Mouse (Mus musculus) CH12.LX (cell line): ENCODE results near the gene Slc26a9. TPM values are rescaled to one million over a fixed set of nuclear protein-coding genes. Genes with fewer than 3 reads are reported as not detected.

ENCODE experiments used
- DNase-seq: peaks from one replicate; pipeline ENCODE4 v3.0.0-alpha.2; 2013; ENCODE audit errors: extremely low read depth
- H3K27ac ChIP-seq: 2 replicates; pipeline ENCODE4 v1.5.1; 2012; ENCODE audit warnings: low read depth, mild to moderate bottlenecking, control low read depth, moderate library complexity; ENCODE audit not compliant: insufficient read depth
- H3K27me3 ChIP-seq: replicated peaks from 2 replicates; pipeline ENCODE3; 2012; ENCODE audit warnings: inconsistent platforms
- H3K36me3 ChIP-seq, 2 experiments: replicated peaks in 1 of 2; 2 replicates each; pipeline versions ENCODE3 to v1.6.1; 2012; ENCODE audit warnings: inconsistent platforms in 1 of 2, low read length in 1 of 2, mild to moderate bottlenecking in 1 of 2, mixed read lengths in 1 of 2, moderate library complexity in 1 of 2; ENCODE audit not compliant: control insufficient read depth in 1 of 2, insufficient read depth in 1 of 2
- H3K4me1 ChIP-seq, 2 experiments: 2 replicates each; pipeline ENCODE4 v1.6.1; 2012; ENCODE audit warnings: inconsistent platforms in 1 of 2, moderate library complexity in 1 of 2; ENCODE audit not compliant: insufficient read depth in 2 of 2, control insufficient read depth in 1 of 2
- H3K4me2 ChIP-seq: 2 replicates; pipeline ENCODE4 v1.6.1; 2012; ENCODE audit warnings: low read depth, mild to moderate bottlenecking, control low read depth; ENCODE audit not compliant: poor library complexity, insufficient read depth, severe bottlenecking
- H3K4me3 ChIP-seq, 3 experiments: fragments of 150-350 bp in 1 of 3; sonication (generic) in 1 of 3; replicated peaks in 1 of 3; 2 replicates each; pipeline versions ENCODE3 to v1.5.1; 2011 to 2012; ENCODE audit warnings: low read depth in 2 of 3, low read length in 2 of 3, mild to moderate bottlenecking in 2 of 3, moderate library complexity in 2 of 3, control low read depth in 1 of 3, improper control_type of control experiment in 1 of 3, inconsistent platforms in 1 of 3, mixed read lengths in 1 of 3; ENCODE audit not compliant: poor library complexity in 1 of 3
- H3K79me2 ChIP-seq: replicated peaks from 2 replicates; pipeline ENCODE4 v1.6.1; 2012; ENCODE audit warnings: mild to moderate bottlenecking, moderate library complexity; ENCODE audit not compliant: control insufficient read depth, poor library complexity, insufficient read depth, severe bottlenecking; ENCODE audit errors: extremely low read depth
- H3K9ac ChIP-seq: 2 replicates; pipeline ENCODE4 v1.6.1; 2012; ENCODE audit warnings: low read depth, mild to moderate bottlenecking, control low read depth, moderate library complexity; ENCODE audit not compliant: insufficient read depth
- H3K9me3 ChIP-seq: replicated peaks from 2 replicates; pipeline ENCODE3; 2012; ENCODE audit warnings: low read length, inconsistent platforms, mixed read lengths
- CHD2 ChIP-seq: IDR thresholded peaks from 2 replicates; pipeline ENCODE4 v1.6.1; 2011; ENCODE audit warnings: low read length, improper control_type of control experiment
- CTCF ChIP-seq, 2 experiments: IDR thresholded peaks in 1 of 2; conservative IDR thresholded peaks in 1 of 2; 2 replicates each; pipeline ENCODE4 v1.5.1; 2011 to 2012; ENCODE audit warnings: low read depth in 2 of 2, low read length in 2 of 2, improper control_type of control experiment in 1 of 2, inconsistent platforms in 1 of 2, mild to moderate bottlenecking in 1 of 2, moderate library complexity in 1 of 2
- JUND ChIP-seq: conservative IDR thresholded peaks from 2 replicates; pipeline ENCODE4 v1.6.1; 2011; ENCODE audit warnings: low read depth, low read length, improper control_type of control experiment
- PAX5 ChIP-seq: IDR thresholded peaks from 2 replicates; pipeline ENCODE4 v1.6.1; 2012; ENCODE audit warnings: low read length, inconsistent platforms, mixed read lengths
- SMC3 ChIP-seq: IDR thresholded peaks from 2 replicates; pipeline ENCODE4 v1.6.1; 2011; ENCODE audit warnings: low read depth, low read length, improper control_type of control experiment
- USF1 ChIP-seq: IDR thresholded peaks from 2 replicates; pipeline ENCODE4 v1.6.1; 2014; ENCODE audit warnings: low read depth, mild to moderate bottlenecking, inconsistent platforms, low read length, improper control_type of control experiment
- ZKSCAN1 ChIP-seq: IDR thresholded peaks from 2 replicates; pipeline ENCODE4 v1.6.1; 2012; ENCODE audit warnings: low read depth, inconsistent platforms, low read length, improper control_type of control experiment, borderline replicate concordance
- dilution Hi-C: fragments of 300-500 bp; cut with MboI; formaldehyde crosslinking; loops from 2 replicates; pipeline ENCODE4 v1.14.3; 2020; ENCODE audit warnings: low sequenced_read_pairs; ENCODE audit not compliant: extremely low pct_unique_long_range_greater_than_20kb, extremely low pct_ligation_motif_present
- in situ Hi-C: fragments of 300-500 bp; cut with MboI; formaldehyde crosslinking; loops from 3 replicates; pipeline ENCODE4 v1.14.3; 2019; ENCODE audit warnings: low sequenced_read_pairs, low pct_ligation_motif_present, low pct_unique_long_range_greater_than_20kb, mixed read lengths
- polyA plus RNA-seq: library from polyadenylated mRNA; unstranded; fragments of >175 nt; gene quantifications from 2 replicates; pipeline ENCODE4 v1.2.1, GENCODE M21; 2012; ENCODE audit warnings: low read depth; ENCODE audit not compliant: insufficient read length
- total RNA-seq, 2 experiments: library from RNA; depleted of rRNA; stranded (reverse); fragments of 300-350 nt in 1 of 2; fragments of >200 nt in 1 of 2; gene quantifications; 2 replicates each; pipeline ENCODE4 v1.2.3; 2012 to 2014

Slc26a9 gene
- total and polyA plus RNA-seq, 3 experiments = 0.31 TPM; not detected in 2

DNA sequence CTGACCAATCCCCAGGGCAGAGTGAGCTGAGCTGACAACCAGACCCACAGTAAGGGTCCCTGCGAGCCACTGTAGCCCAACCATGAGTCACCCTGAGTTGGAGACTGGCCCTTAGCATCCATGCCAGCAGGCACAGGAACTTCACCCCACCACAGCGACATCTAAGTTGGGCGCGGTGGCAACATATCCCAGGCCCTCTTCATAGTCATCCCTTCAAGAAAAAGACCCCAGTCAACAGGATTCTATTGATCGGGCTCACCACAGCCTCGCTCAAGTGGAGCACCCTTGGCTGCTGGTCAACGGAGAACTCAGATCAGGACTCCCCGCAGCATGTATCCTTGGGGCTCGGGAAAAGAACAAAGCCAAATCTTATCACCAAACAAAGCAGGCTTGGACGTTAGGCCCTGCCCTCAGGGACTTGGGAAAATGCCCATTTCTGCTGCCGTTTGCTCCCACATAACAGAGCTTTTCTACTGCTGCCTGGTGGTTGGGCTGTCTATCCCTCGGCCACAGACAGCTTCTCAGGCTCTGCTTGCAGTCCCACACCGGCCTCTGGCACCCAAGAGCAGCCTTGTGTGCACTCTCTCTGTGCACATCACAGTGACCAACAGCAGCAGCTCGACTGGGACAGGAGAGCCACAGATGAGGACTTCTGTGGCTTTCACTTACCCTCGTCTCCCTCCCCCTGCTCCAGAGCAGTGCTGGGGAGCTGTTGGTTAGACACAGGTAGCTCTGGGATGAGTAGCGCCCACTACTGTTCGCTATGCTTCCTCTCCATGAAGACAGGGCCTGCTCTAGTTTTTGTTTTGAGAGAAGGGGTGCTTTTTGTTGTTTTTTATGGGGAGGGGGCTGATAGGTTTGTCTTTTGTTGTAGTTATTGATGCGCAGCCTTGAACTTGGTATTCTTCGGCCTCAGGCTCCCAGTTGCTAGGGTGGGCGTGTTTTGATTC is 29.2 kb upstream of the Slc26a9 start:
- Histone ChIP-seq H3K4me1 (peaks cover 0 to 10% of the 10 kb centered on the region in 2 experiments; a peak in 1 of 4 replicates), H3K27ac (no peak overlapping the region), H3K36me3 (no peaks in the 10 kb centered on the region), H3K79me2 (no peaks in the 10 kb centered on the region), H3K27me3 (no peaks in the 10 kb centered on the region), H3K4me2 (no peak overlapping the region), H3K9me3 (no peaks in the 10 kb centered on the region), H3K9ac (no peak overlapping the region), H3K4me3 (no peak overlapping the region)
- dilution Hi-C loops (no loop called here), in situ Hi-C loops (loop anchor here (5.0 to 25.0 kb wide), 3 partner anchors 43 to 123 kb away; partner anchors contain the start of gene Slc41a1)
- DNase-seq = no peak
- TF ChIP-seq SMC3 (peak; percentile 17; the same call in 1 of the 2 replicates), CTCF (conservative IDR thresholded peaks at IDR 0.05 in 1 of 2, IDR thresholded peaks at IDR 0.05 in 1 of 2; ENCODE audit: low read depth in 2 of 2, low read length in 2 of 2) (peak in 1 of 2 experiments; percentile 38; a peak in 2 of 4 replicates), ZKSCAN1 (no peak)

DNA sequence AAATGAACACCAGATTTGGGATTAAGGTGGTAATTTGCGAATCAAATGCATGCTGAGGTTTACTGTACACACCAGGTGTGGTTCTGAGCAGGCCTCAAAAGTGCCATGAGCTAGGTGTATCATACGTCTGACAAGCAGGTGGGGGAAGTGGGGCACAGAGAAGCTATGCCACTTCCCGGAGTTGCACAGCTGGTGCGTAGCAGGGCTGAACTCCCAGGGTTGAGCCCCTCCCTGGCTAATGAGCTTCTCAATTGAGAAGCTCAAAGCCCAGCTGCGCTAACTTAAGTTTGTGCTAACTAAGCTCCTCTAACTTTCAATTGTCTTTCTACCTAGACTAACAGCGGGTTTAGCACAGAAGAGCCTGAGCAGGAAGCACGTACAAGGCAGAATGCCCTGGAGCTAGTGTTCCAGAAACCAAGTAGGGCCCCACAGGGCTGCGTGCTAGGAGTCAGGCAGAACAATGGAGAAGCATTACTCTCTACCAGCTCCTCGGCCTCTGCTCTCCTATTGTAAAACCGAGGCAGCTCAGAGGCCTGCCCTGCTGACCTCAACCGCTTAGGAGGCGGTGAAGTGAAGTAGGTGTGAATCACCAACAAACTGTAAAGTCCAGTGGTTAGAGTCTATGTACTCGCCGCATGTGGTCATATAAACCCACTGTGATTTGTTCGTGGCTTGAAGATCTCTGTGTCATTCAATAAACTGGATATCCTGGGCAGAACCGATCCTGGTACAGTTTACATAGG is 24.7 kb upstream of the Slc26a9 start:
- TF ChIP-seq USF1 (no peak), CHD2 (no peak), JUND (no peak)

DNA sequence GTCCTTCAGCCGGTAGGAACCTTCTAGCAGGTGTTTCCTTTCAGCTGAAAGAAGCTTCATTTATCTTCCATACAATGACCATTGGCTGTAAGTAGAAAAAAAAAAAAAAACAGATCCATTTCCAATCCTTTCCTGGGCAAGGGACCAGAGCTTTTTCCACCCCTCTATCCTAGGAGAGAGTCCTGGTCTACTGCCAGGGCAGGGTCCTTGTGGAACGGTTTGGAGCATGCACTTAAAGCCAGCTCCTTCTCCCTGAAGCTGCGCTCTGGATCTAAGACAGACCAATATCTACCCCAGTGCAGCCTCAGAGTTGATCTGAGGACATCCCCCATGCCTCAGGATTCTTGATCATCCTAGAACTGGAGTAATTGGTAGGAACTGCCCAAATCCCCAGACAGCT is 21.8 kb upstream of the Slc26a9 start:
- H3K79me2 ChIP-seq = no peaks in the 10 kb centered on the region

More for the DNA sequence above, 24.7 kb upstream of the Slc26a9 start:
- no peak overlapping the region for H3K27ac ChIP-seq
- no peak overlapping the region for H3K9ac ChIP-seq
- H3K4me1 ChIP-seq = peaks cover 0 to 17% of the 10 kb centered on the region in 2 experiments; a peak in 2 of 4 replicates
- no peak overlapping the region for H3K4me2 ChIP-seq
- dilution Hi-C loops (no loop called here), in situ Hi-C loops (loop anchor here (5.0 to 25.0 kb wide), 3 partner anchors 38 to 118 kb away; partner anchors contain the start of gene Slc41a1)
- H3K79me2 ChIP-seq = no peaks in the 10 kb centered on the region
- no peak overlapping the region for H3K4me3 ChIP-seq
- H3K27me3 ChIP-seq = peaks cover 3% of the 10 kb centered on the region
- no peaks in the 10 kb centered on the region for H3K36me3 ChIP-seq
- DNase-seq = no peak
- no peaks in the 10 kb centered on the region for H3K9me3 ChIP-seq

More for the DNA sequence above, 21.8 kb upstream of the Slc26a9 start:
- no peak for DNase-seq
- Histone ChIP-seq H3K4me2 (no peak overlapping the region), H3K27me3 (peaks cover 3% of the 10 kb centered on the region), H3K4me1 (peaks cover 0 to 17% of the 10 kb centered on the region in 2 experiments; a peak in 2 of 4 replicates), H3K9ac (no peak overlapping the region), H3K9me3 (no peaks in the 10 kb centered on the region), H3K36me3 (no peaks in the 10 kb centered on the region), H3K4me3 (no peak overlapping the region), H3K27ac (no peak overlapping the region)
- TF ChIP-seq CHD2 (no peak), PAX5 (no peak)
- dilution Hi-C loops (no loop called here), in situ Hi-C loops (loop anchor here (25.0 kb wide), 1 partner anchor 115 kb away; the partner anchor contains the start of gene Slc41a1)
